In the genomic region with DNA sequence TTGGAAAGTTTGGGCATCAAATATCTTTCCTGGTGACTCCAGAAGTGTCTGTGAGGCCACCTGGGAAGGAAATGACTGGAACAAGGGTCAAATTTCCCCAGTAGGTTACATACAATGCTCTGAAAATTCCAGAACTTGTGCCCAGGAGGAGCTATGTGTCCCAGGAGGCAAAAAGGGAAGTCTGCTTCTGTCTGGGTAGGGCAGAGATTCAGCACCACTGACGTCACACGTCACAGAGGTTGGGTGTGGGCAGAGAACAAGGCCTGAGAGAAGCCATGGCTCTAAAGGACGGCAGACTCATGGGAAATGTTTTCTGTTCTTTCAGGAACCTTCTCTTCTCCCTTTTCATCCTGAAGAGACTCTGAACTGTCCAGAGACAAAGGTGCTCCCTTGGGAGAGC, we compare ENCODE assay signal across 34 mouse cellular contexts. TPM values are rescaled to one million over a fixed set of nuclear protein-coding genes. Genes with fewer than 3 reads are reported as not detected.
DNase-seq lines count a peak whose midpoint lies in the region; ATAC-seq lines count a peak whose summit lies in the region.
"Had no signal": no experiment of that assay in that cellular context is flagged by ENCODE, and none has a peak within 500 bp of the region (broad histone marks: within the 10 kb centered on the region; RNA-seq: fewer than 3 reads in every experiment).

No protein-coding gene starts in this region.

- peak; percentile 22 for DNase-seq in 416B (ENCODE audit: low read depth)
- no peak for DNase-seq in spleen, postnatal 10 days (ENCODE audit: low spot score in 2 of 2)
- no peak for DNase-seq in hindbrain, embryonic 10.5 days (ENCODE audit: low spot score)
- DNase-seq: adrenal gland, adult 2 months; adrenal gland, postnatal 14 days; cerebellum, adult 11 months; cerebellum, adult 2 months; cerebellum, adult 9-11 months; cerebellum, postnatal 25 days; embryo, embryonic 11 days; gastrocnemius, postnatal 25 days; heart, adult 2 months; heart, postnatal 10 days; heart, postnatal 36 days had no signal

- no peaks in the 10 kb centered on the region for H3K27me3 ChIP-seq in intestine, embryonic 16.5 days (replicated peaks; ENCODE audit: control insufficient read depth, insufficient read depth, low read length)
- peaks cover 83% of the 10 kb centered on the region for H3K27me3 ChIP-seq in hindbrain, embryonic 10.5 days (ENCODE audit: insufficient read depth, poor library complexity, severe bottlenecking)

- 51% methylated on average over 3 of the region's 3 CpGs for WGBS in intestine, embryonic 16.5 days
- 68% methylated on average over 3 of the region's 3 CpGs for WGBS in hindbrain, embryonic 10.5 days

- no peak overlapping the region for H3K9ac ChIP-seq in intestine, embryonic 16.5 days (ENCODE audit: low read depth, low read length)
- H3K9ac ChIP-seq: embryonic facial prominence, embryonic 13.5 days; forebrain, embryonic 12.5 days; forebrain, embryonic 15.5 days; heart, embryonic 12.5 days; heart, embryonic 15.5 days; hindbrain, embryonic 14.5 days had no signal

- no peaks in the 10 kb centered on the region for H3K4me1 ChIP-seq in intestine, embryonic 16.5 days (ENCODE audit: control insufficient read depth, insufficient read depth, low read length)
- no peaks in the 10 kb centered on the region for H3K4me1 ChIP-seq in hindbrain, embryonic 10.5 days (replicated peaks)
- H3K4me1 ChIP-seq: embryonic facial prominence, embryonic 10.5 days; embryonic facial prominence, embryonic 13.5 days; forebrain, embryonic 12.5 days; forebrain, embryonic 15.5 days; heart, embryonic 12.5 days; heart, embryonic 15.5 days had no signal

- no peaks in the 10 kb centered on the region for H3K36me3 ChIP-seq in intestine, embryonic 16.5 days (ENCODE audit: control insufficient read depth, insufficient read depth, low read length)
- H3K36me3 ChIP-seq in hindbrain, embryonic 10.5 days: no peaks in the 10 kb centered on the region
- H3K36me3 ChIP-seq: embryonic facial prominence, embryonic 10.5 days; embryonic facial prominence, embryonic 13.5 days; forebrain, embryonic 12.5 days; forebrain, embryonic 15.5 days; heart, embryonic 12.5 days; heart, embryonic 15.5 days had no signal

- no peak overlapping the region for H3K27ac ChIP-seq in intestine, embryonic 16.5 days (ENCODE audit: low read length)
- H3K27ac ChIP-seq in hindbrain, embryonic 10.5 days: no peak overlapping the region
- H3K27ac ChIP-seq: embryonic facial prominence, embryonic 10.5 days; embryonic facial prominence, embryonic 13.5 days; forebrain, embryonic 12.5 days; forebrain, embryonic 15.5 days; heart, adult 2 months; heart, embryonic 15.5 days; hindbrain, embryonic 14.5 days had no signal

- peak; percentile 82 for ATAC-seq in granulocyte monocyte progenitor cell, adult 5-6 weeks (replicated peaks; ENCODE audit: poor library complexity, severe bottlenecking)
- ATAC-seq in monocyte, adult 5-6 weeks (replicated peaks; ENCODE audit: insufficient number of reproducible peaks, low FRiP score, low TSS enrichment, poor library complexity, severe bottlenecking): peak; percentile 84
- ATAC-seq in intestine, embryonic 16.5 days: no peak
- ATAC-seq: CD4-positive, CD25-positive, alpha-beta regulatory T cell, adult 4 months; forebrain, embryonic 15.5 days had no signal

- no peak overlapping the region for H3K4me2 ChIP-seq in intestine, embryonic 16.5 days (ENCODE audit: low read depth, low read length)
- H3K4me2 ChIP-seq: embryonic facial prominence, embryonic 13.5 days; forebrain, embryonic 12.5 days; forebrain, embryonic 15.5 days; heart, embryonic 12.5 days; heart, embryonic 15.5 days; hindbrain, embryonic 14.5 days had no signal

- no peaks in the 10 kb centered on the region for H3K9me3 ChIP-seq in intestine, embryonic 16.5 days (ENCODE audit: control insufficient read depth, low read length)
- H3K9me3 ChIP-seq in hindbrain, embryonic 10.5 days: no peaks in the 10 kb centered on the region
- H3K9me3 ChIP-seq: embryonic facial prominence, embryonic 10.5 days; embryonic facial prominence, embryonic 13.5 days; forebrain, embryonic 12.5 days; forebrain, embryonic 15.5 days; heart, embryonic 12.5 days; heart, embryonic 15.5 days had no signal

- no peak overlapping the region for H3K4me3 ChIP-seq in intestine, embryonic 16.5 days (ENCODE audit: low read length)
- no peak overlapping the region for H3K4me3 ChIP-seq in hindbrain, embryonic 10.5 days
- H3K4me3 ChIP-seq: embryonic facial prominence, embryonic 10.5 days; embryonic facial prominence, embryonic 13.5 days; erythroblast, embryonic 14.5 days; forebrain, embryonic 12.5 days; forebrain, embryonic 15.5 days; heart, adult 2 months; heart, embryonic 12.5 days; heart, embryonic 15.5 days had no signal

RNA-seq across cellular contexts. Expression of a gene that starts 2.5 kb away (rescaled TPM):
- total RNA-seq in granulocyte monocyte progenitor cell, adult 5-6 weeks (2014; fragmentation: Nextera tagmentation): not detected in 2 replicates
- not detected in 2 replicates for total RNA-seq in granulocyte monocyte progenitor cell, adult 5-6 weeks (2017)
- not detected in 3 replicates for total RNA-seq in monocyte, adult 5-6 weeks (2017)
- 42.3 and 46.9 TPM in 2 replicates for polyA plus RNA-seq in intestine, embryonic 16.5 days (2015; fragmentation: Nextera tagmentation; extraction: Ambion mirVana)
- polyA plus RNA-seq in hindbrain, embryonic 10.5 days (2016; fragmentation: Nextera tagmentation; extraction: Ambion mirVana): not detected in 2 replicates
- total RNA-seq: adrenal gland, adult 2 months; adrenal gland, postnatal 4 days; gastrocnemius, adult 8-10 months; gastrocnemius, postnatal 25 days; heart, adult 2 months; heart, postnatal 36 days; MEL had no signal
- polyA plus RNA-seq: adrenal gland, adult 2 months; C2C12; cerebellum, adult 2 months; cortical plate, adult 2 months; embryonic facial prominence, embryonic 10.5 days; embryonic facial prominence, embryonic 13.5 days; erythroblast, embryonic 14.5 days; forebrain, embryonic 12.5 days; forebrain, embryonic 15.5 days; gonadal fat pad, adult 2 months; heart, adult 2 months; heart, embryonic 12.5 days; heart, embryonic 15.5 days; hindbrain, embryonic 11.5 days; hindbrain, embryonic 14.5 days had no signal

RNA-seq across cellular contexts. Expression of a gene that starts 19.2 kb away (rescaled TPM):
- total RNA-seq in granulocyte monocyte progenitor cell, adult 5-6 weeks (2014; fragmentation: Nextera tagmentation): not detected in 2 replicates
- total RNA-seq in granulocyte monocyte progenitor cell, adult 5-6 weeks (2017): not detected in 2 replicates
- total RNA-seq in monocyte, adult 5-6 weeks (2017): 3.5 TPM in 1 of 3 replicates, not detected in the others
- polyA plus RNA-seq in intestine, embryonic 16.5 days (2015; fragmentation: Nextera tagmentation; extraction: Ambion mirVana): 1.9 and 3.5 TPM in 2 replicates
- 0.22 TPM in 1 of 2 replicates, not detected in the other for polyA plus RNA-seq in hindbrain, embryonic 10.5 days (2016; fragmentation: Nextera tagmentation; extraction: Ambion mirVana)
- total RNA-seq: adrenal gland, adult 2 months; adrenal gland, postnatal 14 days; gastrocnemius, adult 8-10 months; gastrocnemius, postnatal 25 days; heart, postnatal 36 days; MEL had no signal
- polyA plus RNA-seq: adrenal gland, adult 2 months; C2C12; cerebellum, adult 2 months; cortical plate, adult 2 months; embryonic facial prominence, embryonic 10.5 days; embryonic facial prominence, embryonic 13.5 days; erythroblast, embryonic 14.5 days; forebrain, embryonic 12.5 days; forebrain, embryonic 15.5 days; heart, adult 2 months; heart, embryonic 12.5 days; hindbrain, embryonic 11.5 days; hindbrain, embryonic 14.5 days; intestine, embryonic 14.5 days had no signal

RNA-seq across cellular contexts. Expression of a gene that starts 58.3 kb away (rescaled TPM):
- total RNA-seq in granulocyte monocyte progenitor cell, adult 5-6 weeks (2014; fragmentation: Nextera tagmentation): not detected in 2 replicates
- not detected in 2 replicates for total RNA-seq in granulocyte monocyte progenitor cell, adult 5-6 weeks (2017)
- not detected in 3 replicates for total RNA-seq in monocyte, adult 5-6 weeks (2017)
- polyA plus RNA-seq in intestine, embryonic 16.5 days (2015; fragmentation: Nextera tagmentation; extraction: Ambion mirVana): 1.4 and 2.1 TPM in 2 replicates
- not detected in 2 replicates for polyA plus RNA-seq in hindbrain, embryonic 10.5 days (2016; fragmentation: Nextera tagmentation; extraction: Ambion mirVana)
- total RNA-seq: adrenal gland, adult 2 months; adrenal gland, postnatal 14 days; adrenal gland, postnatal 4 days; gastrocnemius, adult 8-10 months; gastrocnemius, postnatal 25 days; heart, adult 2 months; heart, postnatal 10 days; heart, postnatal 36 days; MEL had no signal
- polyA plus RNA-seq: adrenal gland, adult 2 months; C2C12; cerebellum, adult 2 months; cortical plate, adult 2 months; embryonic facial prominence, embryonic 10.5 days; embryonic facial prominence, embryonic 13.5 days; forebrain, embryonic 12.5 days; forebrain, embryonic 15.5 days; gonadal fat pad, adult 2 months; heart, adult 2 months; heart, embryonic 12.5 days; heart, embryonic 15.5 days; hindbrain, embryonic 11.5 days; hindbrain, embryonic 14.5 days; intestine, embryonic 14.5 days had no signal
